Mouse (Mus musculus): ENCODE data around the gene Mrpl20. TPM values are rescaled to one million over a fixed set of nuclear protein-coding genes. Genes with fewer than 3 reads are reported as not detected.
A peak's percentile ranks its signal among the peaks of the same experiment; 100 is the strongest.

Gene Mrpl20
- total and polyA plus RNA-seq, 3 experiments = 50.7 to 77.9 (median 69.9) TPM

- no peak for DNase-seq
- 94% methylated on average over 12 of the region's 12 CpGs for WGBS
- no peaks in the 10 kb centered on the region for H3K36me3 ChIP-seq (ENCODE audit: control insufficient read depth, insufficient read depth, low read length)
- H3K9ac ChIP-seq (ENCODE audit: low read depth, low read length) = no peak overlapping the region
- intact Hi-C loops (cut with DNase I) = no loop called here
- no peak overlapping the region for H3K4me3 ChIP-seq
- H3K79me2 ChIP-seq (replicated peaks; ENCODE audit: control insufficient read depth, insufficient read depth, low read length) = 0 out of 2 replicates have a peak, but pooled peaks cover 1% of the 10 kb centered on the region
- H3K27me3 ChIP-seq (ENCODE audit: control insufficient read depth, insufficient read depth, low read length) = no peaks in the 10 kb centered on the region
- TF ChIP-seq EP300 (IDR thresholded peaks at IDR 0.05; ENCODE audit: insufficient read depth, low read depth, low read length) = no peak
- TF ChIP-seq CTCF (IDR thresholded peaks at IDR 0.05) = no peak
- TF ChIP-seq POLR2A (IDR thresholded peaks at IDR 0.05; ENCODE audit: insufficient read depth, low read depth, low read length) = no peak
- no peak overlapping the region for H3K27ac ChIP-seq
- H3K4me1 ChIP-seq (ENCODE audit: control insufficient read depth, insufficient read depth, low read length) = peaks cover 12% of the 10 kb centered on the region
These were observed 53.4 kb downstream of the Mrpl20 start for GRCm38 (mm10) chr4:155856071-155856470.

GRCm38 (mm10) chr4:155856881-155857280, 54.2 kb downstream of the Mrpl20 start:
- Histone ChIP-seq H3K36me3 (ENCODE audit: control insufficient read depth, insufficient read depth, low read length) (no peaks in the 10 kb centered on the region), H3K79me2 (replicated peaks; ENCODE audit: control insufficient read depth, insufficient read depth, low read length) (0 out of 2 replicates have a peak, but pooled peaks cover 1% of the 10 kb centered on the region), H3K4me1 (ENCODE audit: control insufficient read depth, insufficient read depth, low read length) (peaks cover 4% of the 10 kb centered on the region), H3K27me3 (ENCODE audit: control insufficient read depth, insufficient read depth, low read length) (no peaks in the 10 kb centered on the region), H3K9ac (ENCODE audit: low read depth, low read length) (no peak overlapping the region), H3K4me3 (no peak overlapping the region), H3K27ac (no peak overlapping the region)
- TF ChIP-seq POLR2A (IDR thresholded peaks at IDR 0.05; ENCODE audit: insufficient read depth, low read depth, low read length) = no peak
- no peak for TF ChIP-seq CTCF (IDR thresholded peaks at IDR 0.05)
- no peak for DNase-seq
- intact Hi-C loops (cut with DNase I) = no loop called here
- 70% methylated on average over 3 of the region's 3 CpGs for WGBS

- TF ChIP-seq POLR2A (IDR thresholded peaks at IDR 0.05; ENCODE audit: insufficient read depth, low read depth, low read length) = no peak
- no peak for TF ChIP-seq EP300 (IDR thresholded peaks at IDR 0.05; ENCODE audit: insufficient read depth, low read depth, low read length)
- TF ChIP-seq CTCF (IDR thresholded peaks at IDR 0.05) = no peak
- intact Hi-C loops (cut with DNase I) = no loop called here
These were observed 56.6 kb downstream of the Mrpl20 start for GRCm38 (mm10) chr4:155859318-155859717.

More at GRCm38 (mm10) chr4:155859318-155859717, 56.6 kb downstream of the Mrpl20 start:
- Histone ChIP-seq H3K27ac (no peak overlapping the region), H3K36me3 (ENCODE audit: control insufficient read depth, insufficient read depth, low read length) (no peaks in the 10 kb centered on the region), H3K4me3 (no peak overlapping the region), H3K9ac (ENCODE audit: low read depth, low read length) (no peak overlapping the region), H3K27me3 (ENCODE audit: control insufficient read depth, insufficient read depth, low read length) (no peaks in the 10 kb centered on the region), H3K4me1 (ENCODE audit: control insufficient read depth, insufficient read depth, low read length) (no peaks in the 10 kb centered on the region), H3K79me2 (replicated peaks; ENCODE audit: control insufficient read depth, insufficient read depth, low read length) (no peaks in the 10 kb centered on the region)
- 28% methylated on average over 13 of the region's 13 CpGs for WGBS
- peak in 1 of 2 experiments; percentile 61 for DNase-seq

Small RNAs within 50 kb of the gene (microRNA-seq; reads per million reads assigned to microRNA genes)
- 0 reads per million in 2 experiments for gene Gm27743

Other genes with a start within 250 kb of the Mrpl20 start
- gene Nadk, start 240.5 kb upstream of the Mrpl20 start, total RNA-seq (2021) = 10 to 100 TPM; 28.4 to 33.2 TPM
- 42.0 and 49.5 TPM in 2 replicates for gene Nadk, start 240.5 kb upstream of the Mrpl20 start, polyA plus RNA-seq (2012; rRNA removed)
- gene Slc35e2, start 201.5 kb upstream of the Mrpl20 start, total RNA-seq (2021) = 1 to 10 TPM; 6.3 to 8.2 TPM
- gene Slc35e2, start 201.5 kb upstream of the Mrpl20 start, polyA plus RNA-seq (2012; rRNA removed) = 4.1 and 7.2 TPM in 2 replicates
- 10 to 100 TPM; 29.3 to 30.2 TPM for gene Cdk11b, start 178.0 kb upstream of the Mrpl20 start, total RNA-seq (2021)
- gene Cdk11b, start 178.0 kb upstream of the Mrpl20 start, polyA plus RNA-seq (2012; rRNA removed) = 17.4 and 20.5 TPM in 2 replicates
- gene Gm10563, start 157.5 kb upstream of the Mrpl20 start, total RNA-seq (2021) = not detected
- gene Gm10563, start 157.5 kb upstream of the Mrpl20 start, polyA plus RNA-seq (2012; rRNA removed) = not detected in 2 replicates
- 1 to 10 TPM; 7.3 to 7.5 TPM for gene Mmp23, start 149.5 kb upstream of the Mrpl20 start, total RNA-seq (2021)
- gene Mmp23, start 149.5 kb upstream of the Mrpl20 start, polyA plus RNA-seq (2012; rRNA removed) = 20.7 and 27.0 TPM in 2 replicates
- gene Mib2, start 133.7 kb upstream of the Mrpl20 start, total RNA-seq (2021) = 10 to 100 TPM; 24.9 to 25.7 TPM
- 35.8 and 38.2 TPM in 2 replicates for gene Mib2, start 133.7 kb upstream of the Mrpl20 start, polyA plus RNA-seq (2012; rRNA removed)
- gene Fndc10, start 108.5 kb upstream of the Mrpl20 start, total RNA-seq (2021) = 1 to 10 TPM; 1.2 to 1.5 TPM
- 3.5 and 3.9 TPM in 2 replicates for gene Fndc10, start 108.5 kb upstream of the Mrpl20 start, polyA plus RNA-seq (2012; rRNA removed)
- gene Ssu72, start 98.1 kb upstream of the Mrpl20 start, total RNA-seq (2021) = 10 to 100 TPM; 43.6 to 51.6 TPM
- 51.7 and 60.9 TPM in 2 replicates for gene Ssu72, start 98.1 kb upstream of the Mrpl20 start, polyA plus RNA-seq (2012; rRNA removed)
- gene Tmem240, start 68.1 kb upstream of the Mrpl20 start, total RNA-seq (2021) = under 1 TPM; 0.26 to 0.32 TPM
- 0.33 and 0.59 TPM in 2 replicates for gene Tmem240, start 68.1 kb upstream of the Mrpl20 start, polyA plus RNA-seq (2012; rRNA removed)
- 10 to 100 TPM; 42.3 to 47.7 TPM for gene Atad3a, start 41.8 kb upstream of the Mrpl20 start, total RNA-seq (2021)
- 83.7 and 85.4 TPM in 2 replicates for gene Atad3a, start 41.8 kb upstream of the Mrpl20 start, polyA plus RNA-seq (2012; rRNA removed)
- 1 to 10 TPM; 6.4 to 9.8 TPM for gene Vwa1, start 28.2 kb upstream of the Mrpl20 start, total RNA-seq (2021)
- gene Vwa1, start 28.2 kb upstream of the Mrpl20 start, polyA plus RNA-seq (2012; rRNA removed) = 14.4 and 21.7 TPM in 2 replicates
- 1 to 10 TPM in 1 of 2 experiments, under 1 TPM in 1; 0.84 to 1.1 TPM for gene Tmem88b, start 17.0 kb upstream of the Mrpl20 start, total RNA-seq (2021)
- 0.96 and 2.0 TPM in 2 replicates for gene Tmem88b, start 17.0 kb upstream of the Mrpl20 start, polyA plus RNA-seq (2012; rRNA removed)
- gene Ankrd65, start 12.4 kb upstream of the Mrpl20 start, total RNA-seq (2021) = not detected
- 0.41 TPM in 1 of 2 replicates, not detected in the other for gene Ankrd65, start 12.4 kb upstream of the Mrpl20 start, polyA plus RNA-seq (2012; rRNA removed)
- gene Ccnl2, start 9.6 kb downstream of the Mrpl20 start, total RNA-seq (2021) = 10 to 100 TPM; 26.6 to 27.4 TPM
- 46.0 and 69.4 TPM in 2 replicates for gene Ccnl2, start 9.6 kb downstream of the Mrpl20 start, polyA plus RNA-seq (2012; rRNA removed)
- gene Aurkaip1, start 28.4 kb downstream of the Mrpl20 start, total RNA-seq (2021) = 100 to 1,000 TPM in 1 of 2 experiments, 10 to 100 TPM in 1; 99.2 to 117 TPM
- 106 and 125 TPM in 2 replicates for gene Aurkaip1, start 28.4 kb downstream of the Mrpl20 start, polyA plus RNA-seq (2012; rRNA removed)
- 10 to 100 TPM; 26.7 to 31.9 TPM for gene Mxra8, start 36.8 kb downstream of the Mrpl20 start, total RNA-seq (2021)
- gene Mxra8, start 36.8 kb downstream of the Mrpl20 start, polyA plus RNA-seq (2012; rRNA removed) = 84.7 and 118 TPM in 2 replicates
- 10 to 100 TPM; 46.3 to 47.3 TPM for gene Dvl1, start 44.5 kb downstream of the Mrpl20 start, total RNA-seq (2021)
- 62.7 and 64.7 TPM in 2 replicates for gene Dvl1, start 44.5 kb downstream of the Mrpl20 start, polyA plus RNA-seq (2012; rRNA removed)
- under 1 TPM; 0.13 to 0.16 TPM for gene Tas1r3, start 60.5 kb downstream of the Mrpl20 start, total RNA-seq (2021)
- 0.32 and 0.35 TPM in 2 replicates for gene Tas1r3, start 60.5 kb downstream of the Mrpl20 start, polyA plus RNA-seq (2012; rRNA removed)
- 1 to 10 TPM; 5.1 to 6.9 TPM for gene Cptp, start 66.6 kb downstream of the Mrpl20 start, total RNA-seq (2021)
- gene Cptp, start 66.6 kb downstream of the Mrpl20 start, polyA plus RNA-seq (2012; rRNA removed) = 8.9 and 12.4 TPM in 2 replicates
- gene Ints11, start 66.7 kb downstream of the Mrpl20 start, total RNA-seq (2021) = 10 to 100 TPM; 15.3 to 17.4 TPM
- gene Ints11, start 66.7 kb downstream of the Mrpl20 start, polyA plus RNA-seq (2012; rRNA removed) = 15.8 and 23.2 TPM in 2 replicates
- 10 to 100 TPM in 1 of 2 experiments, 1 to 10 TPM in 1; 9.4 to 10.1 TPM for gene Pusl1, start 88.9 kb downstream of the Mrpl20 start, total RNA-seq (2021)
- 19.9 and 31.3 TPM in 2 replicates for gene Pusl1, start 88.9 kb downstream of the Mrpl20 start, polyA plus RNA-seq (2012; rRNA removed)
- gene Acap3, start 88.9 kb downstream of the Mrpl20 start, total RNA-seq (2021) = 10 to 100 TPM in 1 of 2 experiments, 1 to 10 TPM in 1; 9.7 to 11.3 TPM
- gene Acap3, start 88.9 kb downstream of the Mrpl20 start, polyA plus RNA-seq (2012; rRNA removed) = 19.2 and 20.0 TPM in 2 replicates
- 10 to 100 TPM; 55.8 to 56.7 TPM for gene Ube2j2, start 141.0 kb downstream of the Mrpl20 start, total RNA-seq (2021)
- gene Ube2j2, start 141.0 kb downstream of the Mrpl20 start, polyA plus RNA-seq (2012; rRNA removed) = 29.7 and 35.3 TPM in 2 replicates
- gene C1qtnf12, start 159.4 kb downstream of the Mrpl20 start, total RNA-seq (2021) = 10 to 100 TPM; 16.6 to 17.9 TPM
- gene C1qtnf12, start 159.4 kb downstream of the Mrpl20 start, polyA plus RNA-seq (2012; rRNA removed) = 17.2 and 21.8 TPM in 2 replicates
- 1 to 10 TPM; 2.5 to 3.0 TPM for gene B3galt6, start 189.8 kb downstream of the Mrpl20 start, total RNA-seq (2021)
- 2.7 and 3.6 TPM in 2 replicates for gene B3galt6, start 189.8 kb downstream of the Mrpl20 start, polyA plus RNA-seq (2012; rRNA removed)
- gene Sdf4, start 190.0 kb downstream of the Mrpl20 start, total RNA-seq (2021) = 10 to 100 TPM; 79.2 to 91.0 TPM
- 23.7 and 37.1 TPM in 2 replicates for gene Sdf4, start 190.0 kb downstream of the Mrpl20 start, polyA plus RNA-seq (2012; rRNA removed)
- gene Tnfrsf4, start 211.0 kb downstream of the Mrpl20 start, total RNA-seq (2021) = not detected
- gene Tnfrsf4, start 211.0 kb downstream of the Mrpl20 start, polyA plus RNA-seq (2012; rRNA removed) = 1.1 and 1.4 TPM in 2 replicates
- gene Tnfrsf18, start 223.3 kb downstream of the Mrpl20 start, total RNA-seq (2021) = under 1 TPM in 1 of 2 experiments, not detected in 1; 0.31 TPM
- 0.80 and 0.82 TPM in 2 replicates for gene Tnfrsf18, start 223.3 kb downstream of the Mrpl20 start, polyA plus RNA-seq (2012; rRNA removed)

Measured in heart, adult 2 months (tissue).